Mouse (Mus musculus) kidney, adult 2 months (tissue): Measurements from ENCODE around the gene CT030661.1.
"Not testable (repeated sequence)": the region's sequence is repeated elsewhere in the genome, so short reads cannot be mapped to it uniquely, and the experiment has no call there.

Experiments used
- CTCF ChIP-seq: fragments of 200-500 bp; conservative IDR thresholded peaks from 2 replicates; pipeline ENCODE4 v1.5.1; 2011; ENCODE audit warnings: low read depth, mild to moderate bottlenecking, control low read depth, low read length, moderate library complexity, mixed read lengths; ENCODE audit not compliant: insufficient read depth, insufficient read length
- POLR2A ChIP-seq: fragments of 200-500 bp; IDR thresholded peaks from one replicate; pipeline ENCODE4 v1.6.1; 2011; ENCODE audit warnings: low read depth, low read length, control low read depth

- not testable (repeated sequence) for TF ChIP-seq POLR2A, CTCF
These were observed 418 bp downstream of the CT030661.1 start for GRCm38 (mm10) chr17:22314219-22314618.
